Mouse (Mus musculus) cerebellum, postnatal 25 days (tissue): ENCODE data around the gene Coasy.

ENCODE experiments used
- DNase-seq, 2 experiments: peaks; one replicate each; pipeline ENCODE4 v3.0.0; 2021; ENCODE audit warnings: mixed read lengths in 2 of 2

Coasy gene

DNA sequence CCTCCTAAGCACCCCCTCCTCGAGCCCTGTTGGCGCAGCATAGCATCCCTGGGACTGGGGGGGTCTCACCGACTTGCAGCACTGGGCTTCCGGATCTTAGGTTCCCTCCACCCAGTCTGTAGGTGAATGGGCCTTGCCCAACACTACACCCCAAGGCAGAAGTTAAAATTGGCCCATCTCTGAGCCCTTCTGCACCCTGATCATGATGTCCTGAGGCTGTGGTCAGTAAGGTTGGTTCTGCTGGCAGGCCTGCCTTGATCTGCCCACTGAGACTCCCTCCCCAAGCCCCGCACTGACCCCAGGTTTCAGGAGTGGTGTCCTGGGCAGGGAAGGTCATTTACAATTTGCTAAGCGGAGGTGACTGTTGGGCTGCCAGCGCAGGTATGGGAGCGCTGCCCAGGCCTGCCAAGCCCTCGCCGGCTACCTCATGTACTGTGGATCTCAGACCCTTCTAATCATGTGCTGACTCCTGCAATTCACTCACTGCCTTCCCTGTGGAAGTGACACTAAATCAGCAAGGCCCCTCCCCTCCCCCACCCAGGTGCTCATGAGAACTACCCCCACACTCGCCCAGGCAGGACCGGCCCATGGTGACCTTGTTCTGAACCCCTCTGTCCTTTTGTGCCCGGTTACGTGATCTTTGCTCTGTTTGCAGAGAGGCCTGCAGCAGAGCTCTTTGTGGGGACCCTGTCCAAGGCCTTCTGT is 19.2 kb upstream of the Coasy start:
- peak in 1 of 2 experiments; percentile 54 for DNase-seq

DNA sequence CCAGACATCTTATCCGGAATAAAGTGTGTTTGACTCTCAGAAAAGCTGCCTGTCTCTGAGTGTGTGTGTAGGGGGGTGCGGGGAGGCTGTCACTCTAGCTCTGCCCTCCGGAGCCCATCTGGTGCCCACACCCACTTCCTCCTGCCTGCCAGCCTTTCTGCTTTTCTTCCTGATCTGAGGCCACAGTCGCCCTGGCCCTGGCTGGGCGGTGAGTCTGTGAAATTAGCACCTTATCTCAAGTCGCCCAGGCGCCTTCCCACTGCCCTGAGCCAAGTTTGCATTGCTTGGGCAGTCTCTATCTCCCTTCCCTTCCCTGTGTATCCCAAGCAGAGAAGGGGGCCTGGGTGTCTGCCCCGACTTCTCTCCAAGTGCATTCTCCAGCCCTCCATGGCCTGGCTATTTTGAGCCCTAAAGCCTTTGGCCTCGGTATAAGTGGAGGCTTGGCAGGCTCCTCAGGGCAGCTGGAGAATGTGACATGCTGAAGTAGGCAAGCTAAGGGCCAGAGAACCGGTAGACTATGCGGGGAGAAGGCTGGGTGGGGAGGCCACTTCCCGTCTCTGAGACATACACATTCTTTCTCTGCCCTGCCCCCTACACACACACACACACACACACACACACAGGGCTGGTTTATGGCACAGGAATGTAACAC is 18.6 kb upstream of the Coasy start:
- DNase-seq: peak; percentile 76 to 79

DNA sequence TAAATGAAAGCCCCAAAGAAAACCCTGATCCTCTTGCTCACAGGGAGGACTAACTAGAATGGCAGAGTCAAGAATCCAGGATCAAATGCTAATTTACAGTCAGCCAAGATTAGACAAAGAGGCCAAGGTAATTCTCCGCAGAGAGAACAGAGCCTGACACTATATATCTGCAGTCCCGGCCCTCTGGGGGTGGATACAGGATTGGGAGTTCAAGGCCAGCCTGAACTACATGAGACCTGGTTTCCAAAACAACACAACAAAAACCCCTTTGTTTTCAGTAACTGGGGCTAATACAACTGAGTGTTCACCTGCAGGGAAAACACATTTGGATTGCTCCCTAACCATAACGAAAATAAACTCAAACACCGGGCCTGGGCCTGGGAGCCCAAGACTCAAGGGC is 17.9 kb upstream of the Coasy start:
- DNase-seq: no peak

DNA sequence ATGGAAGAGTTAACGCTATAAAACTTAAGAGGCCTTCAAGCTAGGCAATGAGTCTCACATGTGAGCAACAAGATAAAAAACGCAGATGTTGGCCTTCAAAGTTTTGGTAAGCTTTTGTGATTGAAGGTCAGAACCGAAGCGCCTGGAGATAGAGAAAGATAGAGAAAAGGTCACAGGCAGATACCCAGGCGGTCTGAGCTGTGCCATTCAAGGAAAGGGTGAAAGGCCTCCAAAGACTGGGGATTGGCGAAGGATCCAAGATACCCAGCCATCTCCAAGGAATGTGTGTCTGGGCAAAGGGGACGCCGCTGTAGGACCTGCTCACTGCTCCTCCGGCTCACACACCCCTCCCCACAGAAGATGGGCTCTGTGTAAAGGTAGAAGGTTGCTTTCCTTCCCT is 17.4 kb upstream of the Coasy start:
- no peak for DNase-seq

DNA sequence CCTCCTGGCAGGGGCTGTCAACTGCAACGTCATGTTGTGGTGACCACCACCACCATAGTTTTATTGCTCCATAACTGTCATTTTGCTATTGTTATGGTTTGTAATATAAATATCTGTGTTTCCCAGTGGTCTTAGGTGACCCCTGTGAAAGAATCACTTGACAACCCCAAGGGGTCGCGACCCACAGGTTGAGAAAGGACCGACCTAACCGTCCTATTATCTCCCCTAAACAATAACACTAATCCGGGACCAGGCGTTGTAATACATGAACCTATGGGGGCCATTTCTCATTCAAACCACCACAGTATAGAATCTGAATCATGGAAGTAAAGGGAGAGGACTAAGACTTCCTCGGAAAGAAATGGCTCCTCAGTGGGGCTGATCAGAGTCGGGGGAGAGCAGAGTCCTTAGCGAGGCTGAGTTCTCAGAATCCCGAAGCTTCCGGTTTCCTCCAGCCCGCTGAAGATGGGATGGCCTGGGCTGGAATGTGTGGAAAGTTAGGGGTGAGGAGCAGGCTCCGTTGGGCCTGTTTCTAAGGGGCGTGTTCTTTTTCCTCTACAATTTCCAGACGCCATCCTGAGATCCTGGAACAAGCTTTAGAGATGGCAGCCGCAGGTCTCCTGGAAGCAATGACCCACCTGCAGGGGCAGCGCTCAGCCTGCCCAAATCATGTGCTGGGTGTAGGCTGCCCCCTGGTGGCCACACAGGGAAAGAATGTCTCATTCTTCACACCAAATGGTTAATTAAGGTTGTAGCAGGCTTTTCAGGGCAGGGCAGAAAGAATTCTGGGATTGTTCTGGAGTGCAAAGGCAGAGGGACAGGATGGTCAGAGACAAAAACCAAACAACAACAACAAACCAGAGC is 15.6 kb upstream of the Coasy start:
- DNase-seq: peak; percentile 91 to 94

DNA sequence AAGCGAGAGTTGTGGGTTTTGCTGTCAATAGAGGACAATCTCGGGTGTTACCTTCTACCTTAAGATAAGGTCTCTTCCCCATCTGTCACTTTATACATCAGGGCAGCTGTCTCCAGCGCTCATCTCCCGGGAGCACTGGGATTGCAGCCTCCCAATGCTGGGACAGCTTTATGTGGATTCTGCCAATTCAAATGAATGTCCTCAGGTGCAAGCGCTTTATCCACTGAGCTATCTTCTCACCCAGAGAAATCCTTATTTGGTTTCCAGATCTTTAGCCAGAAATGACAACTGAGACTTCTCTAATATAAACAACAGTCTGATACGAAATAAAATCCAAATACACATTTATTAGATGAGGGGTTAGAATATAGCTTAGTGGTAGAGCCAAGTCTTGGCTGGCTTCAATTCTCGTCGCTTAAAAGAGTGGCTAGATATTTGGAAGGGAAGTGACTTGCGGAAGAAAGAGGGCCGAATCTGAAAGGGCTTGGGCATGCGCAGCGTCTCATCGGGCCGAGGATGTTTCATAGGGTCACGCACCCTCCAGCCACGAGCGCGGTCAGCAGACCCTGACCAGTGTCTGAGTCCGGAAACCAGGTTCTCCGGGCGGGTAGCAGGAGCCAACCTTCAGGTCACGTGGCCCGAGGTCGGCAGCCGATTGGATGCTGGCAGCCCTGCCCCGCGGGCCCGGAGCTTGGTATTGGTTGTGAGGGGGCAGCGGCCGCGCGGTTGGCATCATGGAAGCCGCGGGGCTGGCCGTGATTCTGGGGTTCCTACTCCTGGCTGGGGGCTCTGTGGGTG is 12.8 kb upstream of the Coasy start, which contains the start of gene Naglu:
Naglu (plus strand) TSS at position 622 of the 798 bp plus-strand sequence.
- DNase-seq: peak; percentile 97 to 98

DNA sequence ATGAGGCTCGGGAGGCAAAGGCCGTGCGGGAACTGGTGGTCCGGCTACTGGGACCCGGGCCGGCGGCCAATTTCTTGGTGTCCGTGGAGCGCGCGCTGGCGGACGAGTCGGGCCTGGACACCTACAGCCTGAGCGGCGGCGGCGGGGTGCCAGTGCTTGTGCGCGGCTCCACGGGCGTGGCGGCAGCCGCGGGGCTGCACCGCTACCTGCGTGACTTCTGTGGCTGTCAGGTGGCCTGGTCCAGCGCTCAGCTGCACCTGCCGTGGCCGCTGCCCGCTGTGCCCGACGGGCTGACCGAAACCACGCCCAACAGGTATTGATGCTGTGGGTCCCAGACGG is 12.2 kb upstream of the Coasy start:
- DNase-seq: no peak

DNA sequence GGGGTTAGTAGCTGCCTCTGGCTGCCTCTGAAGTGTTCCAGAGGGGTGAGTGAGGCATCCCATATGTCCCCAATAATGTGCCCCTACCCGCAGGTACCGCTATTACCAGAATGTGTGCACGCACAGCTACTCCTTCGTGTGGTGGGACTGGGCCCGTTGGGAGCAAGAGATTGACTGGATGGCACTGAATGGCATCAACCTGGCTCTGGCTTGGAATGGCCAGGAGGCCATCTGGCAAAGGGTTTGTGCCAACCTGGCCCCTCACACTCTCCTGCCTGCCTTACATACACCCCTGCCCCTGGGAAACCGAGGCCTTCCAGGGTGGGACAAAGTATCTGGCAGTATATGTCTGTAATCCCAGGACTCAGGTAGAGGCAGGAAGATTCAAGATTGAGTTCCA is 11.4 kb upstream of the Coasy start:
- peak in 1 of 2 experiments; percentile 52 for DNase-seq

DNA sequence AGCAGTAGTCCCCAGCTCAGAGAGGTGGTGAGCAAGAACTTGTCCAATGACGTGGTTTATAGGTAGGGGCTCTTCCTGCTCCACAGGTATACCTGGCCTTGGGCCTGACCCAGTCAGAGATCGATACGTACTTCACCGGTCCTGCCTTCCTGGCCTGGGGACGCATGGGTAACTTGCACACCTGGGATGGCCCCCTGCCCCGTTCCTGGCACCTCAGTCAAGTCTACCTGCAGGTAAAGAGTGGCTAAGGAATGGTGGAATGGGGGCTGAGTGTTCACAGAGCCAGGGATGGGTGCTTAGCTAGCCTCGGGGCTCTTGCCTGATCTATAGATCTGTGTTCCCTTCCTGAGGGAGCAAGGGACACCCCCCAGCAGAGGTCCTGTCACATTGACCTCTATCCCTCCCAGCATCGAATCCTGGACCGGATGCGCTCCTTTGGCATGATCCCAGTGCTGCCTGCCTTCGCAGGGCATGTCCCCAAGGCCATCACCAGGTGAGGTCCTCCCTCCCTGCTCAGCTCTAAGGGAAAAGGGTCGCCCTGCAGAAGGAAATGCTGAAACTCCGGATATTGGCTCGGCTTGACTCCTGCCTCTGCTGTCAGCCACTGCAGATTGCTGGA is 10.4 kb upstream of the Coasy start:
- peak in 1 of 2 experiments; percentile 38 for DNase-seq

DNA sequence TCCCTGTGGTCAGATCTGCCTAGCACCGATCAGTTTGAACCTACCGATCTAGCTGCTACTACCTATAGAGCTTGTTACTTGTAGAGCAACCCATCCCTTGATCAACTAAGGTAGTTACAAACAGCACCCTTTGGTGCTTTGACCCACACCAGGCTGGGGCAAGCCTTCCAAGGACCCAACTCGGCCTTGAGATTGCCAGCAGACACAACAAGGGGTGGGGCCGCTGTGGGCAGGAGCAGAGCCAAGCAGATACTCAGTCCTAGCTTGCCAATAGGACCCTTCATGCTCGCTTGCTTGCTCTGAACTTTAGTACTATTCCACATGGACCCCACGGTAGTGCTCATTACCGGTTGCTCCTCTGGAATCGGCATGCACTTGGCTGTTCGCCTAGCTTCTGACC is 4.2 kb upstream of the Coasy start, which contains the start of gene Hsd17b1:
Hsd17b1 (plus strand) TSS at position 291 of the 400 bp plus-strand sequence.
- no peak for DNase-seq

DNA sequence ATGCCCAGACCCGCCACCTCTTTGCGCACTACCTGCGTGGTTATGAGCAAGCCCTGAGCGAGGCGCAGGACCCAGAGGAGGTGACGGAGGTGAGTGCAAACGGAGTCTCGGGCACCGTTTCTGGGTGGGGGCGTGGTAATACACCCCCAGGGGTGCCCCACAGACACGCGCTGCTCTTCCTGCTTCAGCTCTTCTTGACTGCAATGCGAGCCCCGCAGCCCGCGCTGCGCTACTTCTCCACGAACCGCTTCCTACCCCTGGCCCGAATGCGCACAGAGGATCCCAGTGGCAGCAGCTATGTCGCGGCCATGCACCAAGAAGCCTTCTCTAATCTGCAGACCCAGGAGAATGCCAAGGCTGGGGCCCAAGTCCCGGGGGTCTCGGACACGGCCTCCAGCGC is 2.6 kb upstream of the Coasy start:
- no peak for DNase-seq

DNA sequence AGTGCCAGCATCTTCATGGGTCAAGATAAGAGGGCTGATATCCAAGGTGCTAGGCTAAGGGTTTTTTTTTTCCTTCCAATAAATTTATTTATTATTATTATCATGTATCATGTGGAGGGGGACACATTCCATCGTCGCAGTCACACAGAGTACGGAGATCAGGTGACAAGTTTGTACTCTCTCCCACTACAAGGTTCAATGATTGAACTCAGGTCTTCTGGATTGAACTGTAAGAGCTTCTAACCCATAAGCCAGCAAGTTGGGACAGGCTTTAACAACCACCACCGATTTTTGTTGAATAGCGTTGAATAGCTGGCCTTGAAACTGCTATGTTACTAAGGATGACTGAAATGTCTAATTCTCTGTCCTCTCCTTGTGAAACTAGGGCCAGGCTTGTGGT is 1.9 kb upstream of the Coasy start:
- peak in 1 of 2 experiments; percentile 1 for DNase-seq

DNA sequence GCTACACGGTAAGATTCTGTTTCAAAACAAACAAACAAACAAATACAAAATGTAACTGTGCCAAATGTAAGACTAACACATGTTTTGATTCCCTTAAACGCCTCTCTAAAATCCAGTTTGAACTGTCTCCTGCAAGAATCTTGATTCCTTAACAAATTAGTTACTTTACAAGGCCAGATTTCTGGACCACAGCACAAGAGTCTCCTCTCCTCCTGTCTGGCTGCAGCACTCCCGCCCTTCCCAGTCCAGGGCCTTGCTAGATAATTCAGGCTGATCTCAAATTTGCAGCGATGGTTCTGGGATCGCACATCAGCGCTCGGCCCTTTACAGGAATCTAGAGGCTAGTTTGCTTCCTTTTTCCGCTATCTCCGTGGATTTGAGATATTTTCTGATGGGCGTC is 706 bp upstream of the Coasy start:
- peak in 1 of 2 experiments; percentile 42 for DNase-seq

DNA sequence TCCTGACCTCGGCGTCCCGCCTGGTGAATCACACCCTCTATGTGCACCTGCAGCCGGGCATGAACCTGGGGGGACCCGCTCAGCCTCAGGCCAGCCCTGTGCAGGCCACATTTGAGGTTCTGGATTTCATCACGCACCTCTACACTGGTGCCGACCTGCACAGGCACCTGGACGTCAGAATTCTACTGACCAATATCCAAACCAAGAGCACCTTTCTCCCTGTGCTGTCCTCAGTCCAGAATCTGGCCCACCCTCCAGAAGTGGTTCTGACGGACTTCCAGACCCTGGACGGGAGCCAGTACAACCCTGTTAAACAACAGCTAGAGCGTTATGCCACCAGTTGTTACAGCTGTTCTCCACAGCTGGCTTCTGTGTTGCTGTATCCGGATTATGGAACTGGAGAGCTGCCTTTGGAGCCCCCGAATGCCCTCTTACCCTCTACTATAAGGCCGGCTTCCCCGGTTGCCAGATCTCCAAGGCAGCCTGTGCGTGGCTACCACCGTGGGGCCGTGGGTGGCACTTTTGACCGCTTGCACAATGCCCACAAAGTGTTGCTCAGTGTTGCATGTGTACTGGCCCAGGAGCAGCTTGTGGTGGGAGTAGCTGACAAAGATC is 825 bp downstream of the Coasy start:
- peak in 1 of 2 experiments; percentile 58 for DNase-seq

DNA sequence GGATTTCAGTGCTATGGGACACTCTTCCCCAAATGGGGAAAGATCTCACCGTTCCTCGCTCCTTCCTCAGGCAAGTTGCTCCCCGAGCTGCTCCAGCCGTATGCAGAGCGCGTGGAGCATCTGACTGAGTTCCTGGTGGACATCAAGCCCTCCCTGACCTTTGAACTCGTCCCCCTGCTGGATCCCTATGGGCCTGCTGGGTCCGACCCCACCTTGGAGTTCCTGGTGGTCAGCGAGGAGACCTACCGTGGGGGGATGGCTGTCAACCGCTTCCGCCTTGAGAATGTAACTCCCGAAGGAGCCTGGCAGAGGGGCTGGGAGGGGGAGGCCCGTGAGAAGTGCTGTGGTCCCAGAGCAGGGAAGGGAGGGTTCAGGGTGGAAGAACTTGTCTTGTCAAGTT is 1.9 kb downstream of the Coasy start:
- peak in 1 of 2 experiments; percentile 31 for DNase-seq

DNA sequence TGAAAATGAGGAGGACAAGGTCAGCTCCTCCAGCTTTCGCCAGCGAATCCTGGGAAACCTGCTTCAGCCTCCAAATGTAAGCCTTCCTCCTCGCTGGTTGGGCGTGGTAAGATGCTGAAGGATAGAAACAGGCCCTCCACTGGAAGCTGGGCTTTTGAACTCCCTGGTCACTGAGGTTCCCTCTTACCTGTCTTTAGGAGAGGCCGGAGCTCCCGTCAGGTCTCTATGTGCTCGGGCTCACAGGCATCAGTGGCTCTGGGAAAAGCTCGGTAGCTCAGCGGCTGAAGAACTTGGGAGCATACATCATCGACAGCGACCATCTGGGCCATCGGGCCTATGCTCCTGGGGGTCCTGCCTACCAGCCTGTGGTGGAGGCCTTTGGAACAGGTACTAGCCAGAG is 2.4 kb downstream of the Coasy start:
- DNase-seq: no peak

DNA sequence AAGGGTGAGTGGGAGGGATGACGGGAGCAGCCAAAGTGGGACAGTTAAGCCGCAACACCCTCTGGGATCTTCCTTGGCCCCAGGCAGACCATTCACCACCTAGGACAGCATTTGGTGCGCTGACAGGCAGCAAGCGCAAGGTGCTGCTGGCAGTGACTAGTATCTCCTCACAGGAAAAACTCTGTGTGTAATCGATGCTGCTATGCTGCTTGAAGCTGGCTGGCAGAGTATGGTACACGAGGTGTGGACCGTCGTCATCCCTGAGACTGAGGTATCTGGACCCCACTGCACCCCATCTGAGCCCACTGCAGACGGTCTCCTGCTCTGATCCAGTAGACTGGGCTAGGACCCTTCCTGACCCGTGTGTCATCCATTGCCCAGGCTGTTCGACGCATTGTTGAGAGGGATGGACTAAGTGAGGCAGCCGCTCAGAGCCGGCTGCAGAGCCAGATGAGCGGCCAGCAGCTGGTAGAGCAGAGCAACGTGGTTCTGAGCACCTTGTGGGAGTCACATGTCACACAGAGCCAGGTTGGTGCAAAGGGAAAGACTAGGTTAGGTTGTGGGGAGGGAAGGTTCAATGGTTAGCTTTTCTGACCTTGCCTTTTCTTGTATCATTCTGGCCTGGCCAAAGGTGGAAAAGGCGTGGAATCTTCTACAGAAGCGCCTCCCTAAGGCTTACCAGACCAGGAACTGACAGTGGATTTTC is 3.4 kb downstream of the Coasy start:
- no peak for DNase-seq

DNA sequence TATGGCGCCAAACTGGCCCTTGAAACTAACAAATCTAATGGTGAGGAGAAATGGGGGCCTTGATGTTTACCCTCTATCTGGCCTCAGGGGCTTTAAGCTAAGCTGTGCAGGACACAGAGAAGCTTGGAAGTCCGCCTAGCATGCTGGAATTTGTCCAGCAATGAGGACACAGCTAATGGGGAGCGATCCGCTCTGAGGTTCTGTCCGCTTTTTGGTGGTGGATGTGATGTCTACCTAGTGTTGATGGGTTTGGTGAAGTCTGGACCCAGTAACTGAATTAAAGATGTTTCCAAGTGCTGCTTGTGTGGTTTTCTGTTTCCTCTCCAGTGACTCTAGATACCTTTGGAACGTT is 3.9 kb downstream of the Coasy start:
- peak; percentile 55 to 69 for DNase-seq

DNA sequence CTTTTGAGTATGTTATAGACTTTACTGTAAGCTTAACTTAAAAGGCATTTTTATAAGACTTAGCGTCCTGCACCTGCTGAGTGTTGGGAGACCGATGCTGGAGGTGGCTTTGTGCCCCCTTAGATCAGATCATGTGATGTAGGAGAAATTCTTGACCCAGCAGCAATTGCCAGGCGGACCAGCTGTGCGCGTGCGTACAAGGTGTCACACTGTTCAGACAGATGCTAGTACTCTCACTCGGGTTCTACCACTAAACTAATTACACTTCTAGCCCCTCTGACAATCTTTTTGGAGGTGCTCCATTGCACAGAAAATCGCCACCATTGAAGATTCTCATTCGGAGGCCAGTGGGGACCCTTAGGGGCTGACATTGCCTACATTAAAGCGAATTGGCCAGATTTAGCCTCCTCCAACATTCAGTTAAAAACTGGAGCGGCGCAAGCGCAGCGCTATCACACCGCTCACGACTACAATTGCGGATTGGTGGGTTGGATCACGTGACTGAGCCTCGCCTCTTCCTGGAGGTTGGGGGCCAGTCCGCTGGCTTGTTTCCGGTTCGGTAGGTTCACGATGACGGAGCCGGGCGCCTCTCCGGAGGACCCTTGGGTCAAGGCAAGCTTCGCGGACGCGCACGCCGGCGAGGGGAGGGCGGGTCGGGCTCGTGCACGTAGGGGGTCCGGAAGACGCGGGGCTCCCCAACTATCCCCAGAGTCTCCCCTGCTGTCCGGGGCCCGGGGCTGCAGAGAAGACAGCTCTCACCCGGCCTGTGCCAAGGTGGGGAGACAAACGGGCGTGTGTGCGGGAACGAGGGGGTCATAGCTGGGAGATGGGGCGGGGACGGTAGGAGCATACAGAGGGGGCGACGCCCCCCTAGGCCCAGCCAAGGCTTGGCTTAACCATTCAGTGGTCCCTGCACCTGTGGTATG is 4.7 kb downstream of the Coasy start, which contains the start of gene Mlx:
Mlx (plus strand) TSS at position 522 of the 926 bp plus-strand sequence.
- DNase-seq: peak; percentile 90 to 94

DNA sequence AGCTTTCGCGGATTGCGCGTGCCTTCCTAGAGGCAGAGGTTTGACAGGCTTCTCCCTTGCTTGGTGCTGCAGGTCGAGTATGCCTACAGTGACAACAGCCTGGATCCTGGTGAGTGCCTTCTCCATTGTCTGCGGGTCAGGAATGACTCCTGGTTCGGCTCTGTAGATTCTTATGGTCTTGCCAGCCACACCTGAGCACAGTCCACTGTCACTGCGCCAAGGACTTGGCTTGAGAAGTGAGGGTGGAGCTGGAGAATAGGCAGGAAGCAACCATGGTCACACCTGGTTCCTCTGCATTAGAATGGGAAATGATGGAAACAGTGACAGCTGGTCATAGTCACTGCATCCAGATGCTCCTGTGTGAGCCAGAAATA is 5.3 kb downstream of the Coasy start:
- DNase-seq: peak in 1 of 2 experiments; percentile 59
